Mouse (Mus musculus) ES-E14 (cell line): ENCODE measurements around the gene Lmf1. TPM values are rescaled to one million over a fixed set of nuclear protein-coding genes. Genes with fewer than 3 reads are reported as not detected.

Source experiments
- DNase-seq: peaks from one replicate; pipeline ENCODE4 v3.0.0-alpha.2; 2013; ENCODE audit warnings: low read depth, low spot score
- H3K27ac ChIP-seq: 2 replicates; pipeline ENCODE4 v1.5.1; 2012; ENCODE audit warnings: low read depth, mild to moderate bottlenecking, low read length, moderate library complexity, mixed read lengths; ENCODE audit not compliant: poor library complexity, insufficient read depth, severe bottlenecking
- H3K36me3 ChIP-seq: 2 replicates; pipeline ENCODE4 v1.6.1; 2012; ENCODE audit warnings: mild to moderate bottlenecking, low read length, moderate library complexity, mixed read lengths; ENCODE audit not compliant: control insufficient read depth, poor library complexity, insufficient read depth, severe bottlenecking
- H3K4me1 ChIP-seq, 2 experiments: fragments of 150-350 bp in 1 of 2; sonication (generic) in 1 of 2; 2 replicates each; pipeline ENCODE4 v1.6.1; 2012; ENCODE audit warnings: low read length in 2 of 2, mild to moderate bottlenecking in 1 of 2, mixed read lengths in 1 of 2; ENCODE audit not compliant: control insufficient read depth in 2 of 2, insufficient read depth in 2 of 2, poor library complexity in 1 of 2
- H3K4me3 ChIP-seq, 2 experiments: fragments of 150-350 bp in 1 of 2; sonication (generic) in 1 of 2; 2 replicates each; pipeline ENCODE4 v1.5.1; 2012; ENCODE audit warnings: low read length in 2 of 2, low read depth in 1 of 2, mild to moderate bottlenecking in 1 of 2, mixed read lengths in 1 of 2; ENCODE audit not compliant: insufficient read depth in 1 of 2, poor library complexity in 1 of 2, severe bottlenecking in 1 of 2
- H3K9ac ChIP-seq: 2 replicates; pipeline ENCODE4 v1.6.1; 2012; ENCODE audit warnings: low read depth, mild to moderate bottlenecking, low read length, mixed read lengths; ENCODE audit not compliant: poor library complexity, insufficient read depth, severe bottlenecking
- H3K9me3 ChIP-seq: fragments of 150-350 bp; sonication (generic); 2 replicates; pipeline ENCODE4 v1.6.1; 2012; ENCODE audit warnings: low read depth, mild to moderate bottlenecking, low read length; ENCODE audit not compliant: control insufficient read depth, insufficient read depth
- CHD2 ChIP-seq: IDR thresholded peaks from 2 replicates; pipeline ENCODE4 v1.6.1; 2014; ENCODE audit warnings: mild to moderate bottlenecking, low read depth, low read length, inconsistent platforms
- HCFC1 ChIP-seq: IDR thresholded peaks from 2 replicates; pipeline ENCODE4 v1.6.1; 2012; ENCODE audit warnings: low read length, inconsistent platforms, borderline replicate concordance; ENCODE audit not compliant: insufficient read depth
- MAFK ChIP-seq: IDR thresholded peaks from 2 replicates; pipeline ENCODE4 v1.6.1; 2014; ENCODE audit warnings: mild to moderate bottlenecking, low read depth, low read length, inconsistent platforms; ENCODE audit not compliant: insufficient read depth
- ZC3H11A ChIP-seq: IDR thresholded peaks from 2 replicates; pipeline ENCODE4 v1.6.1; 2012; ENCODE audit warnings: low read depth, mild to moderate bottlenecking, inconsistent platforms, low read length, borderline replicate concordance
- ZNF384 ChIP-seq: IDR thresholded peaks from 2 replicates; pipeline ENCODE4 v1.6.1; 2012; ENCODE audit warnings: low read depth, low read length, inconsistent platforms
- in situ Hi-C, 2 experiments: fragments of 600-800 bp; cut with MboI; formaldehyde crosslinking; loops; one replicate each; pipeline ENCODE4 v1.15.1; 2025; ENCODE audit warnings: low sequenced_read_pairs in 2 of 2, inconsistent platforms in 1 of 2; ENCODE audit not compliant: unreplicated experiment in 2 of 2
- total RNA-seq: library from RNA; depleted of rRNA; stranded (reverse); fragments of 300-350 nt; gene quantifications from 2 replicates; pipeline ENCODE4 v1.2.3, GENCODE M21; 2012

Gene Lmf1
- total RNA-seq, 1 experiment, result 16.6 TPM

DNA sequence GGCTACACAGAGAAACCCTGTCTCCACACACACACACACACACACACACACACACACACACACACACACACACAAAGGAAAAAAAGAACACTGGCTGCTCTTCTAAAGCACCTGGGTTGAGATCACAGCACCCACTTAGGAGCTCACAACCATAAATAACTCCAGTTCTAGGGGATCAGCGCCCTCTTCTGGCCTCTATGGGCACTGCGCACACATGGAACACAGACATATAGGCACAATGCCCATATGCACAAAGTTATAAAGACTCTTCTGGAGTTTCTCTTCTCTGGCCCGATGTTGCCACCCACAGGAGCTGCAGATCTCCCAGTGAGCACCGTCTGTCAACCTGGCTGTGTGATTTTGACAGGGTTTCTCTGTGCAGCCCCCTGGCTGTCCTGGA lies 12.1 kb downstream of the Lmf1 start:
- peaks cover 14% of the 10 kb centered on the region; the same call in 1 of the 2 replicates for H3K36me3 ChIP-seq
- DNase-seq, result no peak
- 0 out of 4 replicates have a peak, but pooled peaks cover 0 to 2% of the 10 kb centered on the region in 2 experiments for H3K4me1 ChIP-seq
- H3K9me3 ChIP-seq, result no peaks in the 10 kb centered on the region
- in situ Hi-C loops, result no loop called here
- no peak overlapping the region for H3K4me3 ChIP-seq
- H3K27ac ChIP-seq, result no peak overlapping the region
- TF ChIP-seq MAFK, result no peak
- no peak overlapping the region for H3K9ac ChIP-seq

- no peak overlapping the region for H3K27ac ChIP-seq
- 0 out of 4 replicates have a peak, but pooled peaks cover 0 to 2% of the 10 kb centered on the region in 2 experiments for H3K4me1 ChIP-seq
- no peak overlapping the region for H3K9ac ChIP-seq
- H3K4me3 ChIP-seq, result no peak overlapping the region
- TF ChIP-seq ZNF384 (no peak), MAFK (no peak), CHD2 (no peak), ZC3H11A (no peak), HCFC1 (no peak)
- in situ Hi-C loops, result no loop called here
- H3K9me3 ChIP-seq, result no peaks in the 10 kb centered on the region
- DNase-seq, result no peak
- peaks cover 11% of the 10 kb centered on the region; the same call in 1 of the 2 replicates for H3K36me3 ChIP-seq
These were observed 13.5 kb downstream of the Lmf1 start for GRCm38 (mm10) chr17:25592336-25592735.

DNA sequence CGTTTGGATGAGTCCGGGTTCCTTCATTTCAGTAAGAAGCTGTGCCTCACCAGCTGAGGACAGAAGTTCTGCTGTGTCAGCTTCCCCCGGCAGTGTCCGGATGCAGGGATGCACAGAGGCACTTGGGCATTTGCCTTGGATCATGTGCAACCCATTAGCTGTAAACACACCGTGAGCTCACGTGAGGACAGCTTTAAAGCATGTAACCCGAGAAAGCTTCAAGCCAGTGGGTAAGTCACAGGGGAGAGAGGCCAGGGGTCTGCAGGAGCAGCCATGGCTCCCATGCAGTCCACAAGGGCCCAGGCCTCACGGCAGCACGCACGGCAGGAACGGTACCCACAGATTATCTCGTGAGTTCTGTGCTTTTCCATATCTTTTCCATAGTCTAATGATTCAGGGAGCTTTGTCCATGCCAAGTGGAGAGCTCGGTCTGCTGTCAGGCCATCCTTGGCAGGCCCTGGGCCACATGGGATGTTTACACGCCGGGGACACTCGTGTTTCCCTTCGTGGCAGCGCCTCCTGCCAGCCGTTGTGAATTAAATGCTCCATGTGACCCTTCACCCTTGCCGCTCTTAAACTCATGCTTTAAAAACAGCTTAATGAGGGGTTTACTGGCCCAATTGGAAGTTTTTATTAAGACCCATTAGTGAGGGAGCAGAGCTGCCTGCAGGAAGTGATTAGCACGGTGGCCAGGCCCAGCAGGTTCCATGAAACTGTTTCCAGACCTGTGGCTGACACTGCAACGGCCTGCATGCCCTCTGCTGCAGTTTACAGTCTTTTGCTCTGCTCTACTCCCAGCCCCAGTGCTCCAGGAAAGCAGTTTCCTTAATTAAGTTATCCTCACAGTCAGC lies 14.8 kb downstream of the Lmf1 start:
- in situ Hi-C loops, result no loop called here

GRCm38 (mm10) chr17:25595495-25595894 lies 16.6 kb downstream of the Lmf1 start:
- in situ Hi-C loops, result no loop called here

More for the DNA sequence above, 14.8 kb downstream of the Lmf1 start:
- H3K4me3 ChIP-seq, result no peak overlapping the region
- H3K36me3 ChIP-seq, result peaks cover 9% of the 10 kb centered on the region; the same call in 1 of the 2 replicates
- no peaks in the 10 kb centered on the region for H3K9me3 ChIP-seq
- TF ChIP-seq CHD2 (no peak), HCFC1 (no peak), MAFK (0 out of 2 replicates have a peak, but pooled peaks have one; percentile 5)
- H3K9ac ChIP-seq, result no peak overlapping the region
- H3K4me1 ChIP-seq, result 0 out of 4 replicates have a peak, but pooled peaks cover 0 to 2% of the 10 kb centered on the region in 2 experiments
- no peak overlapping the region for H3K27ac ChIP-seq
- DNase-seq, result no peak

DNA sequence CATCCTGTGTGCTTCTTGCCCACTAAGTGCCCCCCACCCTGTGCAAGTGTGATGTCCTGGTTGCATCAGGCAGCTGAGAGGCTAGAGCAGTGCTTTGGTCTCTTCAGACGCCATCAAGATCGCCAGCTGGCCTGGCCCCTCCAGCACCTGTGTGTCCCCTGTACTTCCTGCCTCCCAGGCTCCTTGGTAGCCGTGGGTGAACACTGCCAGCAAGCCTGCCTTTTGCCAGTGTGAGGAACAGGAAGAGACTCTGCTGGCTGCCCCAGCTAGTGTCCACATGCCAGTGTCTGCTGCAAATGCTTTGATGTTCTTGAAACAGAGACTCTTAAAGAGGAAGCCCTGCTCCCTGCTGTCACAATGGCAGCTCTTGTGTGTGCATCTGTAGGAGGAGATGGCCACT lies 18.7 kb downstream of the Lmf1 start:
- peaks cover 2% of the 10 kb centered on the region; the same call in 1 of the 2 replicates for H3K36me3 ChIP-seq
- H3K27ac ChIP-seq, result no peak overlapping the region
- no peaks in the 10 kb centered on the region for H3K4me1 ChIP-seq
- H3K4me3 ChIP-seq, result no peak overlapping the region
- no peaks in the 10 kb centered on the region for H3K9me3 ChIP-seq
- DNase-seq, result no peak
- in situ Hi-C loops, result no loop called here
- H3K9ac ChIP-seq, result no peak overlapping the region
- TF ChIP-seq CHD2 (no peak), HCFC1 (no peak), ZNF384 (no peak), ZC3H11A (no peak), MAFK (no peak)

More at GRCm38 (mm10) chr17:25595495-25595894, 16.6 kb downstream of the Lmf1 start:
- H3K36me3 ChIP-seq, result peaks cover 5% of the 10 kb centered on the region; the same call in 1 of the 2 replicates
- H3K4me1 ChIP-seq, result no peaks in the 10 kb centered on the region
- DNase-seq, result no peak
- H3K27ac ChIP-seq, result no peak overlapping the region
- TF ChIP-seq CHD2 (no peak), HCFC1 (no peak), MAFK (no peak), ZC3H11A (no peak), ZNF384 (no peak)
- no peaks in the 10 kb centered on the region for H3K9me3 ChIP-seq
- H3K4me3 ChIP-seq, result no peak overlapping the region
- no peak overlapping the region for H3K9ac ChIP-seq
